Mouse (Mus musculus) layer of hippocampus, adult 2 months (tissue): ENCODE results near the gene Mcoln1. TPM values are rescaled to one million over a fixed set of nuclear protein-coding genes. Genes with fewer than 3 reads are reported as not detected.

ENCODE experiments used
- DNase-seq, 2 experiments: peaks; one replicate each; pipeline ENCODE4 v3.0.0; 2022; ENCODE audit warnings: low spot score in 2 of 2
- H3K27ac ChIP-seq: fragments of 200-600 bp; 2 replicates; pipeline ENCODE4 v1.8.1; 2022
- H3K4me3 ChIP-seq: fragments of 200-600 bp; 2 replicates; pipeline ENCODE4 v1.8.1; 2022; ENCODE audit warnings: mild to moderate bottlenecking
- CTCF ChIP-seq: fragments of 200-600 bp; conservative IDR thresholded peaks from 2 replicates; pipeline ENCODE4 v1.8.1; 2022; ENCODE audit warnings: antibody characterized with exemption, mild to moderate bottlenecking, moderate library complexity
- long read RNA-seq, 2 experiments: library from polyadenylated mRNA; stranded (forward); transcript quantifications; one replicate each; pipeline ENCODE4 v2.0.0; 2021; ENCODE audit warnings: borderline mapping rate in 2 of 2
- total RNA-seq, 2 experiments: library from RNA; stranded (reverse); gene quantifications; 2 replicates each; pipeline ENCODE4 v1.2.3; 2021

The Mcoln1 gene
- 10 to 100 TPM; 82.4 to 85.4 TPM for total RNA-seq
- long read RNA-seq, experiment 1, transcript Mcoln1-201 (14 exons, 2,065 nt): major isoform, 18 of 32 reads
- long read RNA-seq, experiment 1, partial matches to known transcripts: 7 of 32 reads
- long read RNA-seq, experiment 1, other reads (novel, unspliced or antisense): 7 of 32 reads
- long read RNA-seq, experiment 2, transcript Mcoln1-201 (14 exons, 2,065 nt): major isoform, 23 of 40 reads
- long read RNA-seq, experiment 2, partial matches to known transcripts: 11 of 40 reads
- long read RNA-seq, experiment 2, other reads (novel, unspliced or antisense): 5 of 40 reads

- DNase-seq: peak; percentile 97 to 99
- Histone ChIP-seq H3K27ac (peak within 1 kb of the TSS; percentile 98), H3K4me3 (peak within 1 kb of the TSS; percentile 82)
- TF ChIP-seq CTCF: no peak; the same call in 1 of the 2 replicates
Observed at GRCm38 (mm10) chr8:3500235-3501090, at the start of gene Mcoln1. Gene Mcoln1, plus strand, starts transcription at chr8:3500457.

GRCm38 (mm10) chr8:3450670-3451069, 49.6 kb upstream of the Mcoln1 start:
- peak; percentile 98 for TF ChIP-seq CTCF
- peak in 1 of 2 experiments; percentile 65 for DNase-seq
- Histone ChIP-seq H3K4me3 (no peak overlapping the region), H3K27ac (no peak overlapping the region)

DNA sequence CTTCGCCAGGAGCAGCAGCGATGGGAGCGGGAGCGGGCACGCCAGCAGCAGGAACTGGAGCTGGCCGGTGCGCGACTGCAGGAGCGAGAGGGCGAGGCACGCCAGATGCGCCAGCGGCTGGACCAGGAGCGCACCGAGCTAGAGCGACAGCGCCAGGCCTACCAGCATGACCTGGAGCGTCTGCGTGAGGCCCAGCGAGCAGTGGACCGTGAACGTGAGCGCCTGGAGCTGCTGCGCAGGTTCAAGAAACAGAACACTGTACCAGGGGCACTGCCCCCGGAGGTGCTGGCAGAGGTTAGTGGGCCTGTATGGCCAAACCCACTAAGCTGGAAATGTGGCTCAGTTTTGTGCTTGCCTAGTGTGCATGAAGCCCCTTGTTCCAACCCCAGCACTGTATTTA, 48.3 kb upstream of the Mcoln1 start:
- no peak overlapping the region for H3K4me3 ChIP-seq
- no peak overlapping the region for H3K27ac ChIP-seq
- DNase-seq: no peak
- TF ChIP-seq CTCF: no peak

DNA sequence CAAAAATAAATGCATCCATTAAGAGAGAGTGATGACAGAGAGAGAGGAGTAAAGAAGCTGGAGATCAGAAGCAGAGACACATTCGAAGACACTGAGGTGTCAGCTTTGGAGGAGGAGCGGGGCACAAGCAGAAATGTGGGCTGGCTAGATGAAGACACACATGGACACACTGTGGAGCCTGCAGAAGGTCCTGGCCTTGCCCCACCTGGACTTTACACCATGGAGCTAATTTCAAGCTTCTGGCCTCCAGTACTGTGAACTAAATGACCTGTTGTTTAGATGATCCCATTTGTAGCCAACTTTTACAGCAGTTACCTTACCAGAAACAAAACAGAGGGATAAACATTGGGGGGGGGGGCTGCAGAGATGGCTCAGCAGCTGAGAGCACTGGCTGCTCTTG, 37.0 kb upstream of the Mcoln1 start:
- DNase-seq: no peak
- no peak for TF ChIP-seq CTCF
- Histone ChIP-seq H3K27ac (no peak overlapping the region), H3K4me3 (no peak overlapping the region)

DNA sequence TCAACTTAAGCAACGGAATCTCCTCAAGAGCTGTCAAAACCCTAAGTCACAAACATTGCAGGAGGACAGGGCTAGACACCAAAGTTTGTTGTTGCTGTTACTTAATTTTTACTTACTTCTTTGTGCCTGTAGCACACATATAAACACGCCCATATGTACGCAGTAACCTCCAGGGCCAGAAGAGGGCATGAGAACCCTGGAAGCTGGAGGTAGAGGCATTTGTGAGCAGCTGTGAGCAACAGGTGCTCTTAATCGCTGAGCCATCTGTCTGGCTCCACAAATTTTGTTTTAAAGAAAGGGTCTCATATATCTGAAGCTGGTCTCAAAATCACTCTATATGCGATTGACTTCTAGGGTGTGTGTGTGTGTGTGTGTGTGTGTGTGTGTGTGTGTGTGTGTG, 35.9 kb upstream of the Mcoln1 start:
- peak in 1 of 2 experiments; percentile 44 for DNase-seq
- peak; percentile 71 for TF ChIP-seq CTCF
- no peak overlapping the region for H3K27ac ChIP-seq
- no peak overlapping the region for H3K4me3 ChIP-seq

DNA sequence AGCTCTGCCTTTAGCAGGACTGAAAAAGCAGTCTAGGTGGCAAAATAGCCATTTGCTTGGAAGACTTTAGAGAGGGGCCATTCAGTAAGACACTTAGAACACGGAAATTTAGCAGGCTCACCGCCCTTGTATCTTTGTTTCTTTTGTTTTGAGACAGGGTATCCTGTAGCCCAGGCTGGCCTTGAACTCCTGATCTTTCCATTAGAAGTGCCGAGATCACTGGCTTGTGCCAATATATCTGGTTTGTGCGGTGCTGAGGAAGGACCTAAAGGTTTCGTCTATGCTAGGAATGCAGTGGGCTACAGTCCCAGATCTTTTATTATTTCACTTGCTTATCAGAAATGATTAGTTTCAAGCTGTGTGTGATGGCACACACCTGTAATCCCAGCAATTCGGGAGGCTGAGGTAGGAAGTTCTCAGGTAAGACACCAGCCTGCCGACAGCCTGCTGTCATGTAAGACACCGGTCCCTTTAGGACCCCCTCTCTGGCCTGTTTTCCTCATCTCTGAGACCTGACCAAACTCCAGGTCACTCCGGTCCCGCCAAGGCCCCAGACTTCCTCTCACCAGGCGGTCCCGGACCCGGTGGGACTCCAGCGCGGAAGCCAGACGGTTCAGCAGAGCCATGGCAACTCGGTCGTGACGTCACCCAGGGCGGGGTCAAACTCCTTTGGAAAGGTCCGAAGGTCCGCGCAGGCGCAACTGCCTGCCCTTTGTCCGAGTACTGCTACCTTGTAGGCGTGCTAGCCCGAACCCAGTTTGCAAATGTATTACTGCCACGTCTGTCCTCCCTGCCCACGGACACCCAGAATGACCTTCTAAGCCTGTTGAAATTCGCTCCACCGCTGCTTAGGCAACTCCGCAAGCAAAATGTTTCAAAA, 33.0 kb upstream of the Mcoln1 start, which contains the start of gene Pex11g:
TSS of gene Pex11g (minus strand) at position 675 of the 880 bp plus-strand sequence.
- H3K4me3 ChIP-seq: peak within 1 kb of the TSS; percentile 50
- peak; percentile 78 to 84 for DNase-seq

GRCm38 (mm10) chr8:3467886-3468545, 32.2 kb upstream of the Mcoln1 start:
- Histone ChIP-seq H3K27ac (peak overlapping the region; percentile 71), H3K4me3 (peak overlapping the region; percentile 50)
- TF ChIP-seq CTCF: no peak
- DNase-seq: no peak

More for the DNA sequence above, 33.0 kb upstream of the Mcoln1 start, which contains the start of gene Pex11g:
- peak within 1 kb of the TSS; percentile 71 for H3K27ac ChIP-seq
- no peak for TF ChIP-seq CTCF

GRCm38 (mm10) chr8:3468838-3469237, 31.4 kb upstream of the Mcoln1 start:
- H3K27ac ChIP-seq: no peak overlapping the region
- H3K4me3 ChIP-seq: no peak overlapping the region
- peak; percentile 42 for TF ChIP-seq CTCF
- no peak for DNase-seq

GRCm38 (mm10) chr8:3470562-3470961, 29.7 kb upstream of the Mcoln1 start, which contains the start of gene Tex45:
Gene Tex45, plus strand, starts transcription at chr8:3470862.
- Histone ChIP-seq H3K27ac (no peak within 1 kb of the TSS), H3K4me3 (no peak within 1 kb of the TSS)
- DNase-seq: no peak
- TF ChIP-seq CTCF: no peak

DNA sequence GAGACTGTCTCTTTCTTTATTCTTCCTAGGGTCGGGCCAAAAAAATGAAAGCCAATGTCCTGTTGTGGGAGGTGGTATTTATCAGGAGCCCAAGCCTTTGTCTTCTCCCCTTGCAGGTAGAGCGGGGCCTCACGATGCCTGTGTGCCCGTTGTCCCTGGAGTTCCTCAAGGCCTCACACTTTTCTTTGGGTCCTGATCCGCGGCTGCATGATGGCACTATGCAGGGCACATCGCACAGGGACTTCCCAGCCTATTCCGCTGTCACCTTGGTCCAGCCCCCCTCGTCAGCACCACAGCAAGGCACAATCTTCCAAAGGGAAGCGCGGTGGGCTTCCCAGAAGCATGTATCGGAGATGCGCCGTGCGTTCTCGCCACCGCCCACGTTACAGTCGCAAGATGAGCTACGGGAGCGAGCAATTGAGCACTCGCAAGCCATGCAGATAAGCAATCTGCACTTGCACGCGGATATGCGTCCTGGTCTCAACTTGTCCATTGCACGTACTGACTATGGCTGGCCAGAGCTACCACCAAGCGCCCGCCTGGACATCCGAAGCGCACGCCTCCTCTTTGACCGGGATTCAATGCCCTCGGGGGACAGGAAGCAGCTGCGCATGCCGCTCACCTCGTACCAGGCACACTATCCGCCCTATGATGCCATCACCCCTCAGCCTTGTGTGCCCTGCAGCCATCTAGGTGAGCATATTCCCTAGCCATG, 24.4 kb upstream of the Mcoln1 start:
- DNase-seq: no peak
- Histone ChIP-seq H3K27ac (0 out of 2 replicates have a peak overlapping the region, but pooled peaks have one; percentile 14), H3K4me3 (peak overlapping the region; percentile 45)
- TF ChIP-seq CTCF: no peak

DNA sequence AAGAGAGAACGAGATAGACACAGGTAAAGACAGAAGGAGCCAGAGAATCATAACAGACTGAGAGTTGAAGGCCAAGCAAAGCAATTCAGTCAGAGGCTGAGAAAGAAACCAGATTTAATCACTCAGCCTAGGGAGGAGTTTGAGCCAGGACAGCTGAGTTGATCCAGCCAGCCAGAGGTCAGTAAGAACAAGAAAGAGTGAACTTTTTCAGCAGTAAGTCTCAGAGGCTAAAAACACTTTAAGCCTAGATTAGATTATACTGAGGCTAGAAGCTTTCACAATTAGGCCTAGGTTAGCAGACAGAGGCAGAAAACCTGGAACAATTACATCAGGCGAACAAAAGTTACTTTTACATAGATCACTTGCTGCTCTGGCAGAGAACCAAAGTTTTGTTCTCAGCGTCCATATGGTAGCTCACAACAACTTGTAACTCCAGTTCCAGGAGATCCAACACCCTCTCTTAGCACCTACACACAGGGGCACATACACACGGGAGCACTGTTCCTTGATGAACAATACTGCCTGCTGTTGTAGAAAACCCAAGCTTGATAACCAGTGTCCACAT, 20.0 kb upstream of the Mcoln1 start:
- TF ChIP-seq CTCF: no peak
- Histone ChIP-seq H3K27ac (no peak overlapping the region), H3K4me3 (no peak overlapping the region)
- no peak for DNase-seq
